Mouse (Mus musculus) heart, embryonic 13.5 days (tissue): ENCODE data around the gene Utrn. TPM values are rescaled to one million over a fixed set of nuclear protein-coding genes. Genes with fewer than 3 reads are reported as not detected.

Source experiments
- ATAC-seq: fragments of 200-750 bp; cut with Nextera tagmentation; 2 replicates; pipeline ENCODE4 v1.8.0; 2017; ENCODE audit warnings: moderate TSS enrichment; ENCODE audit not compliant: insufficient number of reproducible peaks, low FRiP score, low TSS enrichment; ENCODE audit errors: extremely low read depth
- H3K27ac ChIP-seq: fragments of 300-500 bp; sonication (generic); replicated peaks from 2 replicates; pipeline ENCODE4 v1.5.1; 2015; ENCODE audit warnings: moderate library complexity, mild to moderate bottlenecking, inconsistent platforms
- H3K27me3 ChIP-seq: fragments of 300-500 bp; sonication (generic); replicated peaks from 2 replicates; pipeline ENCODE4 v1.6.1; 2015; ENCODE audit warnings: mild to moderate bottlenecking, inconsistent platforms
- H3K36me3 ChIP-seq: fragments of 300-500 bp; sonication (generic); 2 replicates; pipeline ENCODE4 v1.6.1; 2015; ENCODE audit warnings: mild to moderate bottlenecking, inconsistent platforms
- H3K4me1 ChIP-seq: fragments of 300-500 bp; sonication (generic); 2 replicates; pipeline ENCODE4 v1.6.1; 2015; ENCODE audit warnings: inconsistent platforms
- H3K4me2 ChIP-seq: fragments of 300-500 bp; sonication (generic); 2 replicates; pipeline ENCODE4 v1.6.1; 2015; ENCODE audit warnings: inconsistent platforms, mild to moderate bottlenecking, moderate library complexity
- H3K4me3 ChIP-seq: fragments of 300-500 bp; sonication (generic); 2 replicates; pipeline ENCODE4 v1.5.1; 2015; ENCODE audit warnings: moderate library complexity, mild to moderate bottlenecking, inconsistent platforms
- H3K9ac ChIP-seq: fragments of 300-500 bp; sonication (generic); 2 replicates; pipeline ENCODE4 v1.6.1; 2015; ENCODE audit warnings: inconsistent platforms, mild to moderate bottlenecking, moderate library complexity
- H3K9me3 ChIP-seq: fragments of 300-500 bp; sonication (generic); 2 replicates; pipeline ENCODE4 v1.6.1; 2016; ENCODE audit warnings: inconsistent platforms
- WGBS: fragments of 180-500 bp; shearing (Covaris S2); methylation state at CpG from one replicate; pipeline ENCODE4 v1.1.7; 2015; ENCODE audit warnings: mixed read lengths; 5-methylcytosine and 5-hydroxymethylcytosine counted together
- polyA plus RNA-seq: library from polyadenylated mRNA; unstranded; fragments of >200 nt; fragmentation: Nextera tagmentation; extraction: Ambion mirVana; gene quantifications from 2 replicates; pipeline ENCODE4 v1.2.1, GENCODE M21; 2015

Gene Utrn
- polyA plus RNA-seq, 1 experiment from 2014 or later, result 55.8 TPM

GRCm38 (mm10) chr10:12406338-12407110, 462.6 kb downstream of the Utrn start:
- H3K4me1 ChIP-seq, result peaks cover 17% of the 10 kb centered on the region
- H3K4me2 ChIP-seq, result no peak overlapping the region
- no peak for ATAC-seq
- no peaks in the 10 kb centered on the region for H3K27me3 ChIP-seq
- H3K9me3 ChIP-seq, result no peaks in the 10 kb centered on the region
- peaks cover 46% of the 10 kb centered on the region for H3K36me3 ChIP-seq
- H3K27ac ChIP-seq, result no peak overlapping the region
- H3K9ac ChIP-seq, result no peak overlapping the region
- H3K4me3 ChIP-seq, result no peak overlapping the region
- WGBS, result 86% methylated on average over 12 of the region's 12 CpGs

DNA sequence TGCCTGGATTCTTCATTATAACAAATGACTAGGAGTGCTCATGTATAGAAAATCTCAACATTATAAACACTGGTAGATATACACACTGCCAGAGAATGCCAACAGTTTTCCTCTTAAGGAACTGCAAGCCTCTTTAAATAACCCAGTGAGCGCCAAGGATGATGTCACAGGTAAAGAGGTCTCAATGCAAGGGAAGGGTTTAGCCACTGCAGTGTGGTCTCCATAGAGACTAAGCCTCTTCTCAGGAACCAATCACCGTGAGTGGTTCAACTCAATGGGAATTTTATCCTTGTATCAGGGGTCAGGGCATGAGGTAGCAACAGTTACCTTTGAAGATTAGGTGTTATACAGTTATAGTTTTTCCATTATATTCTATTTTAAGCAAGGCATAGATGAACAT, 469.7 kb downstream of the Utrn start:
- Histone ChIP-seq H3K4me2 (no peak overlapping the region), H3K4me3 (no peak overlapping the region), H3K27ac (no peak overlapping the region), H3K4me1 (peaks cover 28% of the 10 kb centered on the region), H3K9ac (no peak overlapping the region), H3K27me3 (no peaks in the 10 kb centered on the region), H3K36me3 (peaks cover 25% of the 10 kb centered on the region), H3K9me3 (no peaks in the 10 kb centered on the region)
- ATAC-seq, result no peak
- WGBS, result 45% methylated on average over 2 of the region's 2 CpGs

DNA sequence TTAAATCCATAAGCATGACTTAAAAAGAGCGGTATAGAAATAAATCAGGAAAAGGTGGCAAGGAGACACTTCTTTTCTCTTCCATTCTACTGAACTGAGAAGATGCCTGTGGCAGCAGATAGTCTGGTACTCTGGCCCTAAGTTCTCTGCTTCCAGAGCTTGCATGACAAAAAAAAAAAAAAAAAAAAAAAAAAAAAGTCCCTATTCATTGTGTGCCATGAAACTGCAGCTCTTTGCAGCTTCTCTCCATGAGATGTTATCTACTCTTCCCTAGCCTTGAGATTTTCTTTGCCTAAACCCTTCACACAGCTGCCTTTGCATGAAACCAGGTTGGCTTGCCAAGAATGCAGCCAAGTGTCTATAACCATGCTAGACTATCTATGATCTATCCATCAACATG, 489.0 kb downstream of the Utrn start:
- H3K4me1 ChIP-seq, result no peaks in the 10 kb centered on the region
- no peak overlapping the region for H3K4me2 ChIP-seq
- no peak overlapping the region for H3K27ac ChIP-seq
- H3K9me3 ChIP-seq, result no peaks in the 10 kb centered on the region
- peaks cover 9% of the 10 kb centered on the region; the same call in 1 of the 2 replicates for H3K36me3 ChIP-seq
- no peak overlapping the region for H3K9ac ChIP-seq
- no peak overlapping the region for H3K4me3 ChIP-seq
- 88% methylated on average over 1 of the region's 1 CpGs for WGBS
- no peak for ATAC-seq
- no peaks in the 10 kb centered on the region for H3K27me3 ChIP-seq

DNA sequence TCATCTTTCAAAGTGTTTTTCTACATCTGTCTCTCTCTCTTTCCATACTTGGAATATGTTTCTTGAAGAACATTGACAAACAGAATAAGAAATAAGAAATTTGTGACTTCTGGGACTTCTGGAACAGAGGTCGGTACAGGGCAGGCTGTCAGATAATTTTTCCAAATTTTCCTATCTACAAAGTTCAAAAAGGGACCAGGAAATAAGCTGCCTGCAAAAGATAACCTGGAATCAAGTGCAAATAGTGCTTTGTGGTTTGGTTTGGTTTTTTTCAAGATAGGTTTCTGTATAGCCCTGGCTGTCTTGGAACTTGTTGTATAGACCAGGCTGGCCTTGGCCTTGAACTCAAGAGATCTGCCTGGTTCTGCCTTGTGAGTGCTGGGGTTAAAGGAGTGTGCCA, 490.0 kb downstream of the Utrn start:
- H3K27me3 ChIP-seq, result no peaks in the 10 kb centered on the region
- no peak overlapping the region for H3K4me2 ChIP-seq
- no peak overlapping the region for H3K27ac ChIP-seq
- 84% methylated on average over 1 of the region's 1 CpGs for WGBS
- H3K4me3 ChIP-seq, result no peak overlapping the region
- H3K4me1 ChIP-seq, result no peaks in the 10 kb centered on the region
- peaks cover 7% of the 10 kb centered on the region; the same call in 1 of the 2 replicates for H3K36me3 ChIP-seq
- no peak for ATAC-seq
- no peaks in the 10 kb centered on the region for H3K9me3 ChIP-seq
- no peak overlapping the region for H3K9ac ChIP-seq

- H3K4me1 ChIP-seq, result no peaks in the 10 kb centered on the region
- H3K36me3 ChIP-seq, result 0 out of 2 replicates have a peak, but pooled peaks cover 3% of the 10 kb centered on the region
- H3K27me3 ChIP-seq, result no peaks in the 10 kb centered on the region
- no peak overlapping the region for H3K27ac ChIP-seq
- ATAC-seq, result no peak
- H3K9ac ChIP-seq, result no peak overlapping the region
- H3K9me3 ChIP-seq, result no peaks in the 10 kb centered on the region
- H3K4me2 ChIP-seq, result no peak overlapping the region
- WGBS, result 51% methylated on average over 3 of the region's 3 CpGs
- no peak overlapping the region for H3K4me3 ChIP-seq
Measured at GRCm38 (mm10) chr10:12377727-12378126, 491.4 kb downstream of the Utrn start.

- 59% methylated on average over 2 of the region's 2 CpGs for WGBS
- Histone ChIP-seq H3K36me3 (no peaks in the 10 kb centered on the region), H3K27ac (no peak overlapping the region), H3K27me3 (no peaks in the 10 kb centered on the region), H3K9ac (no peak overlapping the region), H3K4me1 (no peaks in the 10 kb centered on the region), H3K4me3 (no peak overlapping the region), H3K4me2 (no peak overlapping the region), H3K9me3 (no peaks in the 10 kb centered on the region)
- no peak for ATAC-seq
Measured at GRCm38 (mm10) chr10:12376015-12376414, 493.1 kb downstream of the Utrn start.

DNA sequence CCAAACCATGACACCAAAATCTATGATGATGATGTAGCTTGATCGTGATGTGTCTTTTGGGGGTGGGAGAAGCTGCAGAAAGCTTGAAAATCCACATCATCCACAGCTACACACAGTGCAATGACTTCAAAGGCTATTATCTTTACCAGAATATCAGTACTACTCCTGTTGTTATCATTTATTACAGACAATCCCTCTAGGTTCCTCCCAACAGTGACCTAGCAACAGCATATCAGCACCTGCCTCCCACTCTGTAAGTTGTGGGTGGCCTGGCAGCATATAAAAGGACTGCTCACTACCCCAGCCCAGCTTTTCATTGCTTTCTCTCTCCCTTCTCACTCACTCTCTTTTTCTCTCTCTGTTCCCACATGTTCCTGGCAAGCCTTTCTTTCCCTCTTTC, 494.4 kb downstream of the Utrn start:
- Histone ChIP-seq H3K4me1 (no peaks in the 10 kb centered on the region), H3K4me3 (no peak overlapping the region), H3K27me3 (no peaks in the 10 kb centered on the region), H3K27ac (no peak overlapping the region), H3K9me3 (no peaks in the 10 kb centered on the region), H3K4me2 (no peak overlapping the region), H3K9ac (no peak overlapping the region), H3K36me3 (no peaks in the 10 kb centered on the region)
- no peak for ATAC-seq
- 78% methylated on average over 1 of the region's 1 CpGs for WGBS

DNA sequence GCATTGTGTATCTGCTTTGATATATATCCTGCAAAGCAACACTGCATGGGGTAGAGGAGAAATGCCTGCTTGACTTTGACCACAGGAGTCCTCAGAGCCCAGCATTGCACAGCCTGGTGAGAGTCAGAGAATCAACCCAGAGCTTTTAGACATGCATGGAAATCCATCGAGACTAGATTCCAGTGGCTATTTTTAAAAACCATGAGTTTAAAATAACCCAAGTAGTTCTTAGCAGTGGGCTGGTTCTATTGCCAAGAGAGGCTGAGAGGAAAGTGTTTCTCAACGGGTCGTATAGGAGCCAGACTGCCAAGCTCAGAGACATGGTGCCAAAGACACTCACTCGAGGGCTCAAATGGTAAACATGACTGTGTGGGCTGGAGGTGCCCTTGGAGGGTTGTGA, 514.6 kb downstream of the Utrn start:
- Histone ChIP-seq H3K4me2 (0 out of 2 replicates have a peak overlapping the region, but pooled peaks have one; percentile 16), H3K4me1 (peaks cover 21% of the 10 kb centered on the region), H3K27ac (peak overlapping the region; percentile 91), H3K4me3 (no peak overlapping the region), H3K27me3 (no peaks in the 10 kb centered on the region), H3K9ac (no peak overlapping the region), H3K36me3 (no peaks in the 10 kb centered on the region), H3K9me3 (no peaks in the 10 kb centered on the region)
- WGBS, result 43% methylated on average over 4 of the region's 4 CpGs
- no peak for ATAC-seq

DNA sequence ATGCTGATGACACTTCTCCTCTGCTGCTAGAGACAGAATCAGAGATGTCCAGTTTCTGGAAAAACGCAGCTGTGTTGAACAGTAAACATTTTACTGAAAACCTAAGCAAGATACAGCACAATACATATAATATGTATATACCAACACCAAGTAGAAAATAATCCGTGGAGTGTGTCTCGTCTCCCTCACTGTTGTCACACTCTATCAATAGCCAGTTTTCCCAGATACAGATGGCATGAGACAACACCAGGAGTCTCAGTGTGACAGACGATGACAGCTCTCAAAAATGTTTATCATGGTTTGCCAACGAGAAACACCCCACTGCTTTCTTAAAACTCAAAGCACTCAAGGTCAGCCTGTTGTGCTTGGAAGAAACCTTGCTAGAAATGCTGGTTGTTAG, 515.1 kb downstream of the Utrn start:
- ATAC-seq, result no peak
- H3K4me3 ChIP-seq, result no peak overlapping the region
- WGBS, result 38% methylated on average over 5 of the region's 5 CpGs
- peaks cover 21% of the 10 kb centered on the region for H3K4me1 ChIP-seq
- no peaks in the 10 kb centered on the region for H3K36me3 ChIP-seq
- H3K27me3 ChIP-seq, result no peaks in the 10 kb centered on the region
- 0 out of 2 replicates have a peak overlapping the region, but pooled peaks have one; percentile 16 for H3K4me2 ChIP-seq
- no peaks in the 10 kb centered on the region for H3K9me3 ChIP-seq
- no peak overlapping the region for H3K9ac ChIP-seq
- peak overlapping the region; percentile 91 for H3K27ac ChIP-seq

DNA sequence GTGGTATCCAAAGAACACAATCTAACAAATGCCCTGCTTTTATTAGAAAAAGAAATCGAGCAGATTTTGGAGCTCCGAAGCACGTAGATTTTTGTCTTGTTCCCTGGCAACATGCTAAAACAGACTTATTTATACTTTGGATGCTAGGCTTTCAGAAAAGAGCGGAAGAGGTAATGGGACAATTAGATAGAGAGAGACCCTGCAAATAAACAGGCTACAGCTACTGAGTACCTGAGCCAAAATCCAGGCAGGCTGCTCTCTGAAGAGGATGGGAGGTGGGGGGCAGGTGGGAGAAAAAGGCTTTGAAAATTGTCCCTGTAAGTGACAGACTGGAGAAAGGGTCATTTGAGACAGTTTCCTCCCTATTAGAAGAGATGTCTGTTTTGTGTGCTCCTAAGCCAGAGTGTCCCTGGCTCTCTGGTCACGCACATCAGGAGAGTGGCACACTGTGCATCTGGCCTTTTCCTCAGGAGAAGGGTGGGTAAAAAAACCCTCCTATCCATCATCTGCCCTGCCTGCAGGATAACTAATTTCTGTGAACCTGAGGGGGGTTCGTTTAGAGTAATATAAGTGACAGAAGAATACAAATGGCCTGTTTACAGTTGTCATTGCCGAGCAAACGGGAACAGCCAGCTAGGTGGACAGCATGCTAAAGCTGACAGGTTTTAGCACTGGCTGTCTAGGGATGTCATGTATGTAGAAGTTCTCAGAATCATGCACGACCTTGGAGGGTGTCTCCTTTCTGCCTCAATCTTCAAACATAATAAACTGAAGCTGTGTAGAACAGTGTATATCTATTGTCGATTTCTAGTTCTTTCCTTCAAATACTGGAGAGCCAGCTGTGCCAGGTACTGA, 529.2 kb downstream of the Utrn start:
- Histone ChIP-seq H3K27ac (no peak overlapping the region), H3K9ac (no peak overlapping the region), H3K9me3 (no peaks in the 10 kb centered on the region), H3K27me3 (no peaks in the 10 kb centered on the region), H3K4me1 (0 out of 2 replicates have a peak, but pooled peaks cover 3% of the 10 kb centered on the region), H3K36me3 (no peaks in the 10 kb centered on the region), H3K4me2 (no peak overlapping the region), H3K4me3 (no peak overlapping the region)
- WGBS, result 77% methylated on average over 10 of the region's 10 CpGs
- ATAC-seq, result no peak

DNA sequence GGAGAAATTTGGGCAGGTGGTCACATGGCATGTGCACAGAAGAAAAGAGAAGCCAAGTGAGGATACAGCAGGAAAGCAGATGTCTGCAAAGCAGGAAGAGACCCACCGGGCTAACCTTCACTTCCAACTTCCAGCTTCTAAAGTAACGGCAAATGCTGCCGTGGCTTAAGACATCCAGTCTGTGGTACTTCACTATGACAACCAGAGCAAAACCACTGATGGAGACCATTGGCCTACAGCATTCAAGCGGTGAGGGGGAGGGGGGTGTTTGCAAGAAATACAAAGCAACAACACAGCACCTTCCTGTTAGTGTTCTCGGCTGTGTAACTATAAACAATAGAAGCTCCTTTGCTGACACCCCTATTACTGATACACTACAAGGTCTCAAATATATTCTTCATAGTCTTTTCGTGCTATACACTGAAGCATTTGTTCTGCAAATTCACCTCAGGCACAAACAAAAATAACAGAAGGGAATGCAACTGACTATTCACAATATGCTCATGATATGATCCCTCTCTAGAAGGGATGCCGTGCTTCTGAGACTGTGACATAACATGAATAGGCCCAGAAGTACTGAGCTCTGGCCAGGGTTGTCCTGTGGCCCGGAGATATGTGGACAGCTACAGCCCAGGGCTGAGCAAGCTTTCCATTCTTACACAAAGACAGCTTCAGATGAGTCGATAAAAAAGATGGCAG, 530.0 kb downstream of the Utrn start:
- Histone ChIP-seq H3K9me3 (no peaks in the 10 kb centered on the region), H3K27me3 (no peaks in the 10 kb centered on the region), H3K4me1 (0 out of 2 replicates have a peak, but pooled peaks cover 3% of the 10 kb centered on the region), H3K36me3 (no peaks in the 10 kb centered on the region), H3K27ac (no peak overlapping the region), H3K4me2 (no peak overlapping the region), H3K4me3 (no peak overlapping the region), H3K9ac (no peak overlapping the region)
- no peak for ATAC-seq
- 72% methylated on average over 9 of the region's 9 CpGs for WGBS
